Mouse (Mus musculus): ENCODE measurements around the gene Slc38a5. TPM values are rescaled to one million over a fixed set of nuclear protein-coding genes. Genes with fewer than 3 reads are reported as not detected.

Gene Slc38a5
- 0.59 TPM for polyA plus RNA-seq (2014; fragmentation: Illumina TruSeq; extraction: RNeasy Lipid Tissue Mini Kit (QIAGEN cat#74804); ENCODE audit: low replicate concordance)

GRCm38 (mm10) chrX:8271083-8271820 lies at the start of gene Slc38a5:
Slc38a5 (plus strand) TSS chrX:8271133.

GRCm38 (mm10) chrX:8252334-8253285 lies 18.3 kb upstream of the Slc38a5 start, which contains the start of gene Ftsj1:
Ftsj1 (minus strand) TSS chrX:8252406.

GRCm38 (mm10) chrX:8327124-8327523 lies 56.2 kb downstream of the Slc38a5 start, which contains the start of gene Ssxb10:
Ssxb10 (plus strand) TSS chrX:8327424.

Other genes starting within 250 kb of the Slc38a5 start
- gene Suv39h1, start 196.4 kb upstream of the Slc38a5 start, polyA plus RNA-seq (2014; fragmentation: Illumina TruSeq; extraction: RNeasy Lipid Tissue Mini Kit (QIAGEN cat#74804); ENCODE audit: low replicate concordance), result 8.6 TPM
- gene Was, start 180.6 kb upstream of the Slc38a5 start, polyA plus RNA-seq (2014; fragmentation: Illumina TruSeq; extraction: RNeasy Lipid Tissue Mini Kit (QIAGEN cat#74804); ENCODE audit: low replicate concordance), result 0.59 TPM
- gene Wdr13, start 138.2 kb upstream of the Slc38a5 start, polyA plus RNA-seq (2014; fragmentation: Illumina TruSeq; extraction: RNeasy Lipid Tissue Mini Kit (QIAGEN cat#74804); ENCODE audit: low replicate concordance), result 60.9 TPM
- 554 TPM for gene Rbm3, start 125.3 kb upstream of the Slc38a5 start, polyA plus RNA-seq (2014; fragmentation: Illumina TruSeq; extraction: RNeasy Lipid Tissue Mini Kit (QIAGEN cat#74804); ENCODE audit: low replicate concordance)
- not detected for gene Tbc1d25, start 95.0 kb upstream of the Slc38a5 start, polyA plus RNA-seq (2014; fragmentation: Illumina TruSeq; extraction: RNeasy Lipid Tissue Mini Kit (QIAGEN cat#74804); ENCODE audit: low replicate concordance)
- 31.9 TPM for gene Ebp, start 77.6 kb upstream of the Slc38a5 start, polyA plus RNA-seq (2014; fragmentation: Illumina TruSeq; extraction: RNeasy Lipid Tissue Mini Kit (QIAGEN cat#74804); ENCODE audit: low replicate concordance)
- 1.0 TPM for gene Porcn, start 64.6 kb upstream of the Slc38a5 start, polyA plus RNA-seq (2014; fragmentation: Illumina TruSeq; extraction: RNeasy Lipid Tissue Mini Kit (QIAGEN cat#74804); ENCODE audit: low replicate concordance)
- gene Ftsj1, start 18.7 kb upstream of the Slc38a5 start, polyA plus RNA-seq (2014; fragmentation: Illumina TruSeq; extraction: RNeasy Lipid Tissue Mini Kit (QIAGEN cat#74804); ENCODE audit: low replicate concordance), result 5.6 TPM
- not detected for gene Ssxb10, start 56.3 kb downstream of the Slc38a5 start, polyA plus RNA-seq (2014; fragmentation: Illumina TruSeq; extraction: RNeasy Lipid Tissue Mini Kit (QIAGEN cat#74804); ENCODE audit: low replicate concordance)
- gene Ssxb9, start 95.8 kb downstream of the Slc38a5 start, polyA plus RNA-seq (2014; fragmentation: Illumina TruSeq; extraction: RNeasy Lipid Tissue Mini Kit (QIAGEN cat#74804); ENCODE audit: low replicate concordance), result not detected
- gene Ssxb1, start 142.2 kb downstream of the Slc38a5 start, polyA plus RNA-seq (2014; fragmentation: Illumina TruSeq; extraction: RNeasy Lipid Tissue Mini Kit (QIAGEN cat#74804); ENCODE audit: low replicate concordance), result not detected
- gene Ssxb2, start 190.6 kb downstream of the Slc38a5 start, polyA plus RNA-seq (2014; fragmentation: Illumina TruSeq; extraction: RNeasy Lipid Tissue Mini Kit (QIAGEN cat#74804); ENCODE audit: low replicate concordance), result not detected